Mouse (Mus musculus) CH12.LX (cell line): ENCODE results near the gene Zkscan6. TPM values are rescaled to one million over a fixed set of nuclear protein-coding genes. Genes with fewer than 3 reads are reported as not detected.

Experiments
- DNase-seq: peaks from one replicate; pipeline ENCODE4 v3.0.0-alpha.2; 2013; ENCODE audit errors: extremely low read depth
- H3K27ac ChIP-seq: 2 replicates; pipeline ENCODE4 v1.5.1; 2012; ENCODE audit warnings: low read depth, mild to moderate bottlenecking, control low read depth, moderate library complexity; ENCODE audit not compliant: insufficient read depth
- H3K27me3 ChIP-seq: replicated peaks from 2 replicates; pipeline ENCODE3; 2012; ENCODE audit warnings: inconsistent platforms
- H3K36me3 ChIP-seq, 2 experiments: replicated peaks in 1 of 2; 2 replicates each; pipeline versions ENCODE3 to v1.6.1; 2012; ENCODE audit warnings: inconsistent platforms in 1 of 2, low read length in 1 of 2, mild to moderate bottlenecking in 1 of 2, mixed read lengths in 1 of 2, moderate library complexity in 1 of 2; ENCODE audit not compliant: control insufficient read depth in 1 of 2, insufficient read depth in 1 of 2
- H3K4me1 ChIP-seq, 2 experiments: 2 replicates each; pipeline ENCODE4 v1.6.1; 2012; ENCODE audit warnings: inconsistent platforms in 1 of 2, moderate library complexity in 1 of 2; ENCODE audit not compliant: insufficient read depth in 2 of 2, control insufficient read depth in 1 of 2
- H3K4me2 ChIP-seq: 2 replicates; pipeline ENCODE4 v1.6.1; 2012; ENCODE audit warnings: low read depth, mild to moderate bottlenecking, control low read depth; ENCODE audit not compliant: poor library complexity, insufficient read depth, severe bottlenecking
- H3K4me3 ChIP-seq, 3 experiments: fragments of 150-350 bp in 1 of 3; sonication (generic) in 1 of 3; replicated peaks in 1 of 3; 2 replicates each; pipeline versions ENCODE3 to v1.5.1; 2011 to 2012; ENCODE audit warnings: low read depth in 2 of 3, low read length in 2 of 3, mild to moderate bottlenecking in 2 of 3, moderate library complexity in 2 of 3, control low read depth in 1 of 3, improper control_type of control experiment in 1 of 3, inconsistent platforms in 1 of 3, mixed read lengths in 1 of 3; ENCODE audit not compliant: poor library complexity in 1 of 3
- H3K79me2 ChIP-seq: replicated peaks from 2 replicates; pipeline ENCODE4 v1.6.1; 2012; ENCODE audit warnings: mild to moderate bottlenecking, moderate library complexity; ENCODE audit not compliant: control insufficient read depth, poor library complexity, insufficient read depth, severe bottlenecking; ENCODE audit errors: extremely low read depth
- H3K9ac ChIP-seq: 2 replicates; pipeline ENCODE4 v1.6.1; 2012; ENCODE audit warnings: low read depth, mild to moderate bottlenecking, control low read depth, moderate library complexity; ENCODE audit not compliant: insufficient read depth
- H3K9me3 ChIP-seq: replicated peaks from 2 replicates; pipeline ENCODE3; 2012; ENCODE audit warnings: low read length, inconsistent platforms, mixed read lengths
- CHD2 ChIP-seq: IDR thresholded peaks from 2 replicates; pipeline ENCODE4 v1.6.1; 2011; ENCODE audit warnings: low read length, improper control_type of control experiment
- CTCF ChIP-seq, 2 experiments: IDR thresholded peaks in 1 of 2; conservative IDR thresholded peaks in 1 of 2; 2 replicates each; pipeline ENCODE4 v1.5.1; 2011 to 2012; ENCODE audit warnings: low read depth in 2 of 2, low read length in 2 of 2, improper control_type of control experiment in 1 of 2, inconsistent platforms in 1 of 2, mild to moderate bottlenecking in 1 of 2, moderate library complexity in 1 of 2
- E2F4 ChIP-seq: IDR thresholded peaks from 2 replicates; pipeline ENCODE4 v1.6.1; 2011; ENCODE audit warnings: low read depth, low read length, improper control_type of control experiment; ENCODE audit not compliant: insufficient replicate concordance
- ELF1 ChIP-seq: IDR thresholded peaks from 2 replicates; pipeline ENCODE4 v1.6.1; 2014; ENCODE audit warnings: low read depth, mild to moderate bottlenecking, inconsistent platforms, low read length, improper control_type of control experiment
- EP300 ChIP-seq: IDR thresholded peaks from 2 replicates; pipeline ENCODE4 v1.6.1; 2011; ENCODE audit warnings: low read length, improper control_type of control experiment
- ETS1 ChIP-seq: conservative IDR thresholded peaks from 2 replicates; pipeline ENCODE4 v1.6.1; 2012; ENCODE audit warnings: low read depth, mild to moderate bottlenecking, inconsistent platforms, low read length, improper control_type of control experiment, moderate library complexity
- GABPA ChIP-seq: IDR thresholded peaks from 2 replicates; pipeline ENCODE4 v1.6.1; 2012; ENCODE audit warnings: low read depth, low read length, improper control_type of control experiment, inconsistent platforms; ENCODE audit not compliant: insufficient replicate concordance
- JUND ChIP-seq: conservative IDR thresholded peaks from 2 replicates; pipeline ENCODE4 v1.6.1; 2011; ENCODE audit warnings: low read depth, low read length, improper control_type of control experiment
- KAT2A ChIP-seq: IDR thresholded peaks from 2 replicates; pipeline ENCODE4 v1.6.1; 2012; ENCODE audit warnings: low read length, improper control_type of control experiment, inconsistent platforms; ENCODE audit not compliant: insufficient replicate concordance
- MAFK ChIP-seq: IDR thresholded peaks from 2 replicates; pipeline ENCODE4 v1.6.1; 2011; ENCODE audit warnings: low read length, improper control_type of control experiment; ENCODE audit not compliant: insufficient replicate concordance
- MEF2A ChIP-seq: IDR thresholded peaks from 2 replicates; pipeline ENCODE4 v1.6.1; 2014; ENCODE audit warnings: low read depth, mild to moderate bottlenecking, inconsistent platforms, low read length, improper control_type of control experiment, borderline replicate concordance
- MXI1 ChIP-seq: IDR thresholded peaks from 2 replicates; pipeline ENCODE4 v1.6.1; 2011; ENCODE audit warnings: mild to moderate bottlenecking, low read depth, low read length, improper control_type of control experiment
- MYC ChIP-seq: IDR thresholded peaks from 2 replicates; pipeline ENCODE4 v1.6.1; 2011; ENCODE audit warnings: low read depth, mild to moderate bottlenecking, improper control_type of control experiment, low read length
- NELFE ChIP-seq: IDR thresholded peaks from 2 replicates; pipeline ENCODE4 v1.6.1; 2011; ENCODE audit warnings: low read depth, low read length, improper control_type of control experiment
- NRF1 ChIP-seq: IDR thresholded peaks from 2 replicates; pipeline ENCODE4 v1.6.1; 2014; ENCODE audit warnings: low read depth, mild to moderate bottlenecking, inconsistent platforms, low read length, improper control_type of control experiment, moderate library complexity
- PAX5 ChIP-seq: IDR thresholded peaks from 2 replicates; pipeline ENCODE4 v1.6.1; 2012; ENCODE audit warnings: low read length, inconsistent platforms, mixed read lengths
- POLR2AphosphoS2 ChIP-seq: IDR thresholded peaks from 2 replicates; pipeline ENCODE4 v1.6.1; 2011; ENCODE audit warnings: low read depth, low read length, improper control_type of control experiment
- RAD21 ChIP-seq: IDR thresholded peaks from 2 replicates; pipeline ENCODE4 v1.6.1; 2011; ENCODE audit warnings: low read depth, mild to moderate bottlenecking, low read length, improper control_type of control experiment, moderate library complexity
- RCOR1 ChIP-seq: conservative IDR thresholded peaks from 2 replicates; pipeline ENCODE4 v1.6.1; 2012; ENCODE audit warnings: low read depth, mild to moderate bottlenecking, inconsistent platforms, low read length, improper control_type of control experiment
- TCF12 ChIP-seq: IDR thresholded peaks from 2 replicates; pipeline ENCODE4 v1.6.1; 2014; ENCODE audit warnings: low read depth, mild to moderate bottlenecking, inconsistent platforms, low read length, improper control_type of control experiment
- USF1 ChIP-seq: IDR thresholded peaks from 2 replicates; pipeline ENCODE4 v1.6.1; 2014; ENCODE audit warnings: low read depth, mild to moderate bottlenecking, inconsistent platforms, low read length, improper control_type of control experiment
- USF2 ChIP-seq: conservative IDR thresholded peaks from 2 replicates; pipeline ENCODE4 v1.6.1; 2011; ENCODE audit warnings: low read depth, low read length, improper control_type of control experiment
- ZC3H11A ChIP-seq: IDR thresholded peaks from 2 replicates; pipeline ENCODE4 v1.6.1; 2012; ENCODE audit warnings: low read depth, mild to moderate bottlenecking, inconsistent platforms, low read length, improper control_type of control experiment
- ZKSCAN1 ChIP-seq: IDR thresholded peaks from 2 replicates; pipeline ENCODE4 v1.6.1; 2012; ENCODE audit warnings: low read depth, inconsistent platforms, low read length, improper control_type of control experiment, borderline replicate concordance
- ZMIZ1 ChIP-seq: IDR thresholded peaks from 2 replicates; pipeline ENCODE4 v1.6.1; 2012; ENCODE audit warnings: low read depth, mild to moderate bottlenecking, inconsistent platforms, low read length, improper control_type of control experiment
- ZNF384 ChIP-seq: IDR thresholded peaks from 2 replicates; pipeline ENCODE4 v1.6.1; 2012; ENCODE audit warnings: low read depth, low read length, improper control_type of control experiment, inconsistent platforms
- dilution Hi-C: fragments of 300-500 bp; cut with MboI; formaldehyde crosslinking; loops from 2 replicates; pipeline ENCODE4 v1.14.3; 2020; ENCODE audit warnings: low sequenced_read_pairs; ENCODE audit not compliant: extremely low pct_unique_long_range_greater_than_20kb, extremely low pct_ligation_motif_present
- in situ Hi-C: fragments of 300-500 bp; cut with MboI; formaldehyde crosslinking; loops from 3 replicates; pipeline ENCODE4 v1.14.3; 2019; ENCODE audit warnings: low sequenced_read_pairs, low pct_ligation_motif_present, low pct_unique_long_range_greater_than_20kb, mixed read lengths
- polyA plus RNA-seq: library from polyadenylated mRNA; unstranded; fragments of >175 nt; gene quantifications from 2 replicates; pipeline ENCODE4 v1.2.1, GENCODE M21; 2012; ENCODE audit warnings: low read depth; ENCODE audit not compliant: insufficient read length
- total RNA-seq, 2 experiments: library from RNA; depleted of rRNA; stranded (reverse); fragments of 300-350 nt in 1 of 2; fragments of >200 nt in 1 of 2; gene quantifications; 2 replicates each; pipeline ENCODE4 v1.2.3; 2012 to 2014

Gene Zkscan6
- total and polyA plus RNA-seq, 3 experiments: 15.8 to 20.5 (median 16.6) TPM

DNA sequence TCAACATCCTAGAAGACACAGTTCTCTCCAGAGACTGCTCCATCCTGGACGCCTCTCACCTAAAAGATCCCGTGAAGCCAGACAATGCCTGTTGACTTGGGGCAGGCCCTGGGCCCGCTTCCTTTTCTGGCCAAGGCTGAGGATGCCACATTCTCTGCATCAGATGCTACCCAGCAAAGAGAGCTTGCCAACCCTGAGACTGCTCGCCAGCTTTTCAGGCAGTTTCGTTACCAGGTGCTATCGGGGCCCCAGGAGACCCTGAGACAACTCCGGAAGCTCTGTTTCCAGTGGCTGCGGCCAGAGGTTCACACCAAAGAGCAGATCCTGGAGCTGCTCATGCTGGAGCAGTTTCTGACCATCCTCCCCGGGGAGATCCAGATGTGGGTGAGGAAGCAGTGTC, 7.4 kb downstream of the Zkscan6 start:
- dilution Hi-C loops: no loop called here
- Histone ChIP-seq H3K4me2 (no peak overlapping the region), H3K36me3 (peaks cover 36 to 57% of the 10 kb centered on the region in 2 experiments), H3K27me3 (no peaks in the 10 kb centered on the region), H3K4me3 (no peak overlapping the region), H3K9ac (no peak overlapping the region), H3K9me3 (no peaks in the 10 kb centered on the region), H3K79me2 (peaks cover 26% of the 10 kb centered on the region), H3K27ac (no peak overlapping the region), H3K4me1 (peaks cover 7 to 57% of the 10 kb centered on the region in 2 experiments)
- no peak for TF ChIP-seq MXI1
- no peak for TF ChIP-seq TCF12
- no peak for TF ChIP-seq ZMIZ1
- no peak for TF ChIP-seq NRF1
- no peak for TF ChIP-seq USF1
- no peak for TF ChIP-seq JUND
- no peak for TF ChIP-seq MAFK
- no peak for TF ChIP-seq ETS1
- no peak for TF ChIP-seq ZC3H11A
- no peak for TF ChIP-seq MYC
- TF ChIP-seq ZKSCAN1: no peak
- TF ChIP-seq MEF2A: no peak
- TF ChIP-seq NELFE: no peak
- no peak for TF ChIP-seq E2F4
- no peak for DNase-seq
- in situ Hi-C loops: no loop called here

GRCm38 (mm10) chr11:65816237-65816636, 9.3 kb downstream of the Zkscan6 start:
- TF ChIP-seq ZNF384: no peak
- TF ChIP-seq PAX5: no peak
- no peak for TF ChIP-seq ELF1
- TF ChIP-seq ZKSCAN1: no peak
- TF ChIP-seq MYC: no peak
- TF ChIP-seq POLR2AphosphoS2: no peak
- TF ChIP-seq EP300: no peak
- TF ChIP-seq E2F4: no peak
- no peak for TF ChIP-seq GABPA
- TF ChIP-seq CHD2: no peak
- no peak for TF ChIP-seq TCF12
- no peak for TF ChIP-seq KAT2A
- no peak for TF ChIP-seq USF2
- no peak for TF ChIP-seq RAD21
- no peak for TF ChIP-seq ZMIZ1
- no peak for TF ChIP-seq MAFK
- no peak for TF ChIP-seq MEF2A
- no peak for TF ChIP-seq RCOR1
- TF ChIP-seq CTCF (conservative IDR thresholded peaks at IDR 0.05 in 1 of 2, IDR thresholded peaks at IDR 0.05 in 1 of 2; ENCODE audit: low read depth in 2 of 2, low read length in 2 of 2): no peak
- TF ChIP-seq ETS1: no peak
- Histone ChIP-seq H3K4me3 (no peak overlapping the region), H3K9me3 (no peaks in the 10 kb centered on the region), H3K4me1 (peaks cover 7 to 50% of the 10 kb centered on the region in 2 experiments), H3K36me3 (peaks cover 49 to 72% of the 10 kb centered on the region in 2 experiments), H3K27me3 (no peaks in the 10 kb centered on the region), H3K9ac (no peak overlapping the region), H3K79me2 (peaks cover 17% of the 10 kb centered on the region), H3K27ac (no peak overlapping the region), H3K4me2 (no peak overlapping the region)
- no peak for DNase-seq
- in situ Hi-C loops: no loop called here
- dilution Hi-C loops: no loop called here
